Mouse (Mus musculus) limb, embryonic 11.5 days (tissue): ENCODE data around the gene Tnni1. TPM values are rescaled to one million over a fixed set of nuclear protein-coding genes. Genes with fewer than 3 reads are reported as not detected.

Experiments used
- ATAC-seq: fragments of 200-750 bp; cut with Nextera tagmentation; 2 replicates; pipeline ENCODE4 v1.8.0; 2017; ENCODE audit warnings: low read depth; ENCODE audit not compliant: insufficient number of reproducible peaks, low FRiP score, low TSS enrichment
- DNase-seq: peaks from one replicate; pipeline ENCODE4 v3.0.0-alpha.2; 2015; ENCODE audit warnings: low spot score
- H3K27ac ChIP-seq: fragments of 300-500 bp; sonication (generic); replicated peaks from 2 replicates; pipeline ENCODE4 v1.5.1; 2014; ENCODE audit warnings: low read depth, mild to moderate bottlenecking, low read length
- H3K27me3 ChIP-seq: fragments of 300-500 bp; sonication (generic); 2 replicates; pipeline ENCODE4 v1.6.1; 2014; ENCODE audit warnings: mild to moderate bottlenecking, low read length, mixed read lengths; ENCODE audit not compliant: control insufficient read depth, insufficient read depth
- H3K36me3 ChIP-seq: fragments of 300-500 bp; sonication (generic); 2 replicates; pipeline ENCODE4 v1.6.1; 2014; ENCODE audit warnings: mild to moderate bottlenecking, low read length, moderate library complexity, mixed read lengths; ENCODE audit not compliant: control insufficient read depth, insufficient read depth
- H3K4me1 ChIP-seq: fragments of 300-500 bp; sonication (generic); 2 replicates; pipeline ENCODE4 v1.6.1; 2014; ENCODE audit warnings: low read length, mixed read lengths; ENCODE audit not compliant: control insufficient read depth, insufficient read depth
- H3K4me2 ChIP-seq: fragments of 300-500 bp; sonication (generic); 2 replicates; pipeline ENCODE4 v1.6.1; 2014; ENCODE audit warnings: low read depth, mild to moderate bottlenecking, moderate library complexity; ENCODE audit not compliant: severe bottlenecking
- H3K4me3 ChIP-seq: fragments of 300-500 bp; sonication (generic); 2 replicates; pipeline ENCODE4 v1.5.1; 2014; ENCODE audit warnings: low read depth, low read length
- H3K9ac ChIP-seq: fragments of 300-500 bp; sonication (generic); 2 replicates; pipeline ENCODE4 v1.6.1; 2014; ENCODE audit warnings: mild to moderate bottlenecking, low read length
- H3K9me3 ChIP-seq: fragments of 300-500 bp; sonication (generic); 2 replicates; pipeline ENCODE4 v1.6.1; 2016; ENCODE audit warnings: low read length; ENCODE audit not compliant: control insufficient read depth
- WGBS: fragments of 180-500 bp; shearing (Covaris S2); extraction: QIAGEN DNeasy Blood & Tissue Kit; methylation state at CpG from one replicate; pipeline ENCODE4 v1.1.7; 2014; 5-methylcytosine and 5-hydroxymethylcytosine counted together
- polyA plus RNA-seq: library from polyadenylated mRNA; unstranded; fragments of >200 nt; fragmentation: Nextera tagmentation; extraction: Ambion mirVana; gene quantifications from 2 replicates; pipeline ENCODE4 v1.2.1, GENCODE M21; 2014

Gene Tnni1
- polyA plus RNA-seq, 1 experiment from 2014 or later = 19.4 TPM

DNA sequence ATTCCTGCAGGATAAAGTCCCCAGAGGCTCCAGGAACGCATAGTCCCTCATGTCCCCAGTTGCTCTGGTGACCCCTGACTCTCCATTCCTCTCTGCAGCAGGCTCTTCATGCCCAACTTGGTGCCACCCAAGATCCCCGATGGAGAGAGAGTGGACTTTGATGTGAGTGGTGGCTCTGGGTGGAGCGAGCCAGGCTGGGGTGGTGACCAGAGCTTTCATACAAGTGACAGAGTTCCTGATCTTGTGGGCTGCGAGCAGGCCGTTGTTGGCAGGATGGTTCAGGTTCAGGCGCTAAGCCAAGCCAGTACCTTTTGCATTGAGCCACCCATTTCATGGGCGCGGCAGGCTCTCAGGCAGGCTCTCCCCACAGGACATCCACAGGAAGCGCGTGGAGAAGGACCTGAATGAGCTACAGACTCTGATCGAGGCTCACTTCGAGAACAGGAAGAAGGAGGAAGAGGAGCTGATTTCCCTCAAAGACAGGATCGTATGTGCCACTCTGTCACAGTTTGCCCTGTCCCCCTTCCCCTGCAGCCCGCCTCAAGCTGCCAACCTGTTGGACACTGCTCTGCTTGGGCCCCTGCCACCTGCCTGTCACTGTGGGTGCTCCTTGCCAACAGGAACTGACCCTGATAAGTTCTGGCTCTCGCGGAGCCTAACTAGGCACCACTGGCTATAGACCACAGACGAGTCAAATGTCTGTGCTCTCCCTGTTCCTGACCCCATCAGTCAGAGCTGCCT is 68.5 kb downstream of the Tnni1 start:
- DNase-seq (no peak), ATAC-seq (no peak)
- Histone ChIP-seq H3K4me3 (no peak overlapping the region), H3K27me3 (no peaks in the 10 kb centered on the region), H3K36me3 (no peaks in the 10 kb centered on the region), H3K9ac (no peak overlapping the region), H3K9me3 (no peaks in the 10 kb centered on the region), H3K4me2 (no peak overlapping the region), H3K27ac (no peak overlapping the region), H3K4me1 (0 out of 2 replicates have a peak, but pooled peaks cover 5% of the 10 kb centered on the region)
- WGBS = 82% methylated on average over 17 of the region's 17 CpGs

DNA sequence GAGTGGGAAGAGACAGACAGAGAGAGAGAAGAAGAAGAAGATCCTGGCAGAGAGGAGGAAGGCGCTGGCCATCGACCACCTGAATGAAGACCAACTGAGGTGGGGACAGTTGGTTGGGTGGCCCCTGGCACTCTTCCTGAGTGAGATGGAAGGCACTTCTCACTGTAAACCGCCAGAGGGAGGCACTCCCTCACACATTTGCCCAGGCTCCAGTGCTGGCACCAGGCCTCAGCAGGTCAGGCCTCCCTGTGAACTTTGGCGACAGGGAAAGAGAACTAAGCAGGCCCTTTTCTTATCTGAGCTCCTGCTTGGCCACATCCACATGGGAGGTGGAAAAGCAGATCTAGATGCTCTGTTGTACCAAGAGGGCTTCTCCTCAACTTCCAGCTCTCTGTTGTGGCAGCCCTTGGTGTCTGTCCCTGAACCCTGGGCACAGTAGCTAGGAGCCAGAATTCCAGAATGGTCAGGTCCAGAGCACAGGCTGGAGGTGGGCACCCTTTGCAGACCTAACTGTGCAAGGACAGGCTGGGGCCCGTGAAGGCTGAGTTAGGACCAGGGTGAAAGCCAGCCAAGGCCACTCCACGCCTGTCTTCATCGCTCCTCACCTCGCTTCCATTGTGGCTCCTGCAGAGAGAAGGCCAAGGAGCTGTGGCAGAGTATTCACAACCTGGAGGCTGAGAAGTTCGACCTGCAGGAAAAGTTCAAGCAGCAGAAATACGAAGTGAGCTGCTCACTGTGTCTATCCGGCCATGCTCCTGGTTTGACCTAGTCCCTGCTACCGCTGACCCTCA is 71.7 kb downstream of the Tnni1 start:
- Histone ChIP-seq H3K9ac (no peak overlapping the region), H3K9me3 (no peaks in the 10 kb centered on the region), H3K4me1 (0 out of 2 replicates have a peak, but pooled peaks cover 5% of the 10 kb centered on the region), H3K27me3 (no peaks in the 10 kb centered on the region), H3K4me3 (no peak overlapping the region), H3K27ac (no peak overlapping the region), H3K4me2 (no peak overlapping the region), H3K36me3 (no peaks in the 10 kb centered on the region)
- ATAC-seq (no peak), DNase-seq (peak; percentile 29)
- WGBS = 68% methylated on average over 12 of the region's 12 CpGs

DNA sequence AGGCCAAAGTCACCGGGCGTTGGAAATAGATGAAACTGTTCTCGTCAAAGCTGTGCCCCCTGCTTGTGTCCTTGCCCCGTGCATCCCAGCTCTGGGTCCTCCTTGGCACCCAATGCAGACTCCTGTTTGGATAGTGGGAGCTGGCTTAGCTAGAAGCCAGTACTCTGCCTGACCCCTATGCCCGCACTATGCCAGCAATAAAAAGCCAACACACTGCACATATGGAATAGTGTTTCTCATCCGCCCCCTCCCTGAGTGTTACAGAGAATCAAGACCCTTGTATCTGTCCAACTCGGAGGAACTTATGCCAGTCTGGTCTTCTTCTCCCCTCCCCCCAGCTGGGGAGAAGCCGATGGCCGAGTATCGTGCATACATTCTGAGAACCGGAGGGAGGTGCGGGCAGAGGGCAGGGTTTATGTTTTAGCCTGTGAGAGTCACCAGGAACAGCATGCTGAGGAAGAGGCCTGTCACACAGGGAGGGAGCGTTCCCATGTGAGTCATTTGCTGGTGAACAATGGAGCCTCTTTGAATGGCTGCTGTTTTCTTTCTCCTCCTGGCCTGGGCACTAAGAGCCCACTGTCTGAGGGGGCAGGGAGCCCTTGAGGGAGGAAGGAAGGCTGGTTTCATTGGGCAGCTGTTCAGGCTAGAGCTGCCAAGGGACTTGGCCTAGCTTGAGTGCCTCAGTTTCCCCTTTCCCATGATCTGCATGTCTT is 73.0 kb downstream of the Tnni1 start:
- WGBS = 82% methylated on average over 13 of the region's 13 CpGs
- no peak overlapping the region for H3K27ac ChIP-seq
- 0 out of 2 replicates have a peak, but pooled peaks cover 5% of the 10 kb centered on the region for H3K4me1 ChIP-seq
- no peaks in the 10 kb centered on the region for H3K9me3 ChIP-seq
- no peak for DNase-seq
- H3K4me3 ChIP-seq = no peak overlapping the region
- H3K9ac ChIP-seq = no peak overlapping the region
- no peaks in the 10 kb centered on the region for H3K27me3 ChIP-seq
- no peak for ATAC-seq
- H3K36me3 ChIP-seq = no peaks in the 10 kb centered on the region
- no peak overlapping the region for H3K4me2 ChIP-seq

DNA sequence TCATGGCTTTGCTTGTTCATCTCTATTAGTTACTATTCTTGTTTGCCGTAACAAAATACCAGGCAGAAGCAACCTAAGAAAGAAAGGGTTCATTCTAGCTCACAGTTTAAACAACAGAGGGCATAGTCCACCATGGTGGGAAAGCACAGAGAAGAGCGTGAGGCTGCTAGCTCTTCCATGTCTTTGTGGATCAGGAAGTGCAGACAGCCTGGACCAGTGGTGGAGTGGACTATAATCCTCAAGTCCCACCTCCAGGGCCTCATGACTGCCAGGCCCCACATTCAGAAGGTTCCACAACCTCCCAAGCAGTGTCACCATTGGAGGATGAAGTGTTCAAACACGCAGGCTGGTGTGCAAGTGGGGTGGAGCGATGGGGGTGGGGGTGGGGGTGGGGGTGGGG is 74.0 kb downstream of the Tnni1 start:
- no peaks in the 10 kb centered on the region for H3K36me3 ChIP-seq
- H3K4me3 ChIP-seq = no peak overlapping the region
- DNase-seq (no peak), ATAC-seq (no peak)
- H3K9ac ChIP-seq = no peak overlapping the region
- H3K9me3 ChIP-seq = no peaks in the 10 kb centered on the region
- no peak overlapping the region for H3K4me2 ChIP-seq
- no peaks in the 10 kb centered on the region for H3K27me3 ChIP-seq
- 84% methylated on average over 4 of the region's 4 CpGs for WGBS
- H3K4me1 ChIP-seq = 0 out of 2 replicates have a peak, but pooled peaks cover 5% of the 10 kb centered on the region
- H3K27ac ChIP-seq = no peak overlapping the region

DNA sequence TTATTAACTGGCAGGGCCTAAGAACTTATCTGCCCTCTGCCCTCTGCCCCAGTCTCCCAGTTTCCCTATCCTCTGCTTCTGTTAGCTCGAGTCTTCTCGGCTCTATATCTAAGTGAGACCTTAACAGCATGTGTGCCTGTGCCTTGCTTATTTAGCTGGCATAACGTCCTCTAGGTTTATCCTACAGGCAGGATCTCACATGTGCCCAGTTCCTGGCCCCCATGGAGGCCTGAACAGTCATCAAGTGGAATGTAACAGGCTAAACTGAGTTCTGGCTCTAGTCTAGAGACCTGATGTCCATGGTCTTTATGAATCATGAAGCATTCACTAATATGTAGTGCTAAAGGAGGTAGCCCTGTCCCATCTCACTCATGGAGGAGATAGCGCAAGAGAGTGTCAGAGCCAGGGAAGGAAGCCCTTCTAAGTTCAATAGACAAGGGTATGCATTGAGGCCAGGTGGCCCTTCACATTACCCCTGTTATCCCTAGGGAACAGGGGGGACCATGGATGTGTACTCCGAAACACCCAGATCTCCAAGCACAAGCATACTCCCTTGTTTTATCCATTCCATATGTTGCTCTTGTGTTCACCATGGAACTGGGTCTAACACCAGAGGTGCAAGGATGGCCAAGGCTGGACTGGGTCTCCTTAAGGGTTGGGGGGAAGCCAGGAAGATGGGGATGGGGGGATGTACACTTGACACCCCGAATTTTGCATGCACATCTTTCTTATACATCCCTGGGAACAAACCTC is 75.5 kb downstream of the Tnni1 start:
- no peaks in the 10 kb centered on the region for H3K36me3 ChIP-seq
- no peak overlapping the region for H3K4me3 ChIP-seq
- DNase-seq (no peak), ATAC-seq (no peak)
- H3K4me1 ChIP-seq = 0 out of 2 replicates have a peak, but pooled peaks cover 5% of the 10 kb centered on the region
- no peaks in the 10 kb centered on the region for H3K9me3 ChIP-seq
- H3K27ac ChIP-seq = no peak overlapping the region
- WGBS = 89% methylated on average over 6 of the region's 6 CpGs
- H3K4me2 ChIP-seq = no peak overlapping the region
- no peaks in the 10 kb centered on the region for H3K27me3 ChIP-seq
- H3K9ac ChIP-seq = no peak overlapping the region

DNA sequence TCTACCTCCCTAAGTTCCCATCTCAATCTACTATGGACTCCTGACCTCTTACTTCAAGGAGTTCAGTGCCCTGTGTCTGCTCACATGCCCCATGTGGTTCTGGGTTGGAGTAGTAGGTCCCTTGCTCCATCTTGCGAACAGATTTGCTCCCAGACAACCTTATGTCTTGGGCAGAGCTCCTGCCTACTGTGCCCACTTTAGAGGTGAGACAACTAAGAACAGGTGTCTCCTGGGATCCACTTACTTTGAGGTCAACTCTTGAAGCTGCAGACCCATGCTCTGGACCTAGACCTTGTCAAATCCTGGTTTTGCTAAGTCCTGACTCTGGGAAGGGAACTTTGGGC is 76.1 kb downstream of the Tnni1 start:
- 96% methylated on average over 1 of the region's 1 CpGs for WGBS
- Histone ChIP-seq H3K4me1 (0 out of 2 replicates have a peak, but pooled peaks cover 5% of the 10 kb centered on the region), H3K27ac (no peak overlapping the region), H3K9ac (no peak overlapping the region), H3K9me3 (no peaks in the 10 kb centered on the region), H3K27me3 (no peaks in the 10 kb centered on the region), H3K36me3 (no peaks in the 10 kb centered on the region), H3K4me3 (no peak overlapping the region), H3K4me2 (no peak overlapping the region)
- DNase-seq (no peak), ATAC-seq (no peak)

DNA sequence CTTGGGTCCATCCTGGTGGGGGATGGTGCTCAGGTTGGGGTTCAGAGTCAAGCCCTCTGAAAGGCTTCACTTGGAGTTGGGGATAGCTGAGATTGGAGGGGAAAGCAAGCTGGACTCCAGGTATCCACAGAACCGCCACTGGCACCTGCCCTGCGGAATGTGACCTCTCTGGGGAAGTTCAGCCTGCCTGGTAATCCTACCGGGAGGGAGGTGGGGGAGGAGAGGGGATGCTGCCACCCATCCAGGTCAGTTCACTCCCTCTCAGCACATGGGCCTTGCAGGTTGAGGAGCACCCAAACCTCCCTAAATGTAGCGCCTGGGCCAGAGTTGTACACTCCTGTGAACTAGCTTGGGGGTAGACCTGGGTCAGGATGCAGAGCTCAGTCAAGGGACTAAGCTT is 76.8 kb downstream of the Tnni1 start:
- Histone ChIP-seq H3K9ac (no peak overlapping the region), H3K4me2 (no peak overlapping the region), H3K27me3 (no peaks in the 10 kb centered on the region), H3K36me3 (no peaks in the 10 kb centered on the region), H3K4me1 (0 out of 2 replicates have a peak, but pooled peaks cover 5% of the 10 kb centered on the region), H3K4me3 (no peak overlapping the region), H3K27ac (no peak overlapping the region), H3K9me3 (no peaks in the 10 kb centered on the region)
- ATAC-seq = no peak
- no peak for DNase-seq
- 65% methylated on average over 4 of the region's 4 CpGs for WGBS
